Mouse (Mus musculus): ENCODE results near the gene Unc45a. TPM values are rescaled to one million over a fixed set of nuclear protein-coding genes. Genes with fewer than 3 reads are reported as not detected.

Gene Unc45a
- polyA plus RNA-seq, 1 experiment from 2014 or later, result 57.0 TPM

GRCm38 (mm10) chr7:80283226-80283918, 57.4 kb downstream of the Unc45a start:
- H3K4me3 ChIP-seq (ENCODE audit: low read length), result no peak overlapping the region
- no peak overlapping the region for H3K9ac ChIP-seq (ENCODE audit: low read depth, low read length)
- H3K4me1 ChIP-seq (ENCODE audit: control insufficient read depth, insufficient read depth, low read depth, low read length), result no peaks in the 10 kb centered on the region
- peaks cover 56% of the 10 kb centered on the region for H3K36me3 ChIP-seq (ENCODE audit: control insufficient read depth, insufficient read depth, low read length)
- WGBS, result 93% methylated on average over 3 of the region's 3 CpGs
- no peaks in the 10 kb centered on the region for H3K27me3 ChIP-seq (replicated peaks; ENCODE audit: control insufficient read depth, insufficient read depth, low read length)
- no peak for ATAC-seq
- no peaks in the 10 kb centered on the region for H3K9me3 ChIP-seq (ENCODE audit: control insufficient read depth, low read length)
- no peak overlapping the region for H3K27ac ChIP-seq (ENCODE audit: low read depth, low read length)
- no peak overlapping the region for H3K4me2 ChIP-seq (ENCODE audit: low read length)

GRCm38 (mm10) chr7:80281646-80282045, 59.2 kb downstream of the Unc45a start:
- no peaks in the 10 kb centered on the region for H3K27me3 ChIP-seq (replicated peaks; ENCODE audit: control insufficient read depth, insufficient read depth, low read length)
- no peak overlapping the region for H3K4me2 ChIP-seq (ENCODE audit: low read length)
- H3K4me3 ChIP-seq (ENCODE audit: low read length), result no peak overlapping the region
- ATAC-seq, result no peak
- H3K9ac ChIP-seq (ENCODE audit: low read depth, low read length), result no peak overlapping the region
- WGBS, result 90% methylated on average over 3 of the region's 3 CpGs
- H3K36me3 ChIP-seq (ENCODE audit: control insufficient read depth, insufficient read depth, low read length), result peaks cover 57% of the 10 kb centered on the region
- no peaks in the 10 kb centered on the region for H3K9me3 ChIP-seq (ENCODE audit: control insufficient read depth, low read length)
- H3K4me1 ChIP-seq (ENCODE audit: control insufficient read depth, insufficient read depth, low read depth, low read length), result no peaks in the 10 kb centered on the region
- H3K27ac ChIP-seq (ENCODE audit: low read depth, low read length), result no peak overlapping the region

- WGBS, result 88% methylated on average over 2 of the region's 2 CpGs
- no peak overlapping the region for H3K4me2 ChIP-seq (ENCODE audit: low read length)
- H3K27ac ChIP-seq (ENCODE audit: low read depth, low read length), result no peak overlapping the region
- H3K36me3 ChIP-seq (ENCODE audit: control insufficient read depth, insufficient read depth, low read length), result peaks cover 60% of the 10 kb centered on the region
- ATAC-seq, result no peak
- H3K9me3 ChIP-seq (ENCODE audit: control insufficient read depth, low read length), result no peaks in the 10 kb centered on the region
- no peaks in the 10 kb centered on the region for H3K27me3 ChIP-seq (replicated peaks; ENCODE audit: control insufficient read depth, insufficient read depth, low read length)
- no peaks in the 10 kb centered on the region for H3K4me1 ChIP-seq (ENCODE audit: control insufficient read depth, insufficient read depth, low read depth, low read length)
- no peak overlapping the region for H3K9ac ChIP-seq (ENCODE audit: low read depth, low read length)
- H3K4me3 ChIP-seq (ENCODE audit: low read length), result no peak overlapping the region
Observed at GRCm38 (mm10) chr7:80280998-80281397, 59.8 kb downstream of the Unc45a start.

GRCm38 (mm10) chr7:80280032-80280431, 60.8 kb downstream of the Unc45a start:
- Histone ChIP-seq H3K27ac (ENCODE audit: low read depth, low read length) (no peak overlapping the region), H3K27me3 (replicated peaks; ENCODE audit: control insufficient read depth, insufficient read depth, low read length) (no peaks in the 10 kb centered on the region), H3K9ac (ENCODE audit: low read depth, low read length) (no peak overlapping the region), H3K4me1 (ENCODE audit: control insufficient read depth, insufficient read depth, low read depth, low read length) (no peaks in the 10 kb centered on the region), H3K9me3 (ENCODE audit: control insufficient read depth, low read length) (peaks cover 3% of the 10 kb centered on the region), H3K4me2 (ENCODE audit: low read length) (no peak overlapping the region), H3K36me3 (ENCODE audit: control insufficient read depth, insufficient read depth, low read length) (peaks cover 58% of the 10 kb centered on the region), H3K4me3 (ENCODE audit: low read length) (no peak overlapping the region)
- 89% methylated on average over 10 of the region's 10 CpGs for WGBS
- no peak for ATAC-seq

GRCm38 (mm10) chr7:80276374-80276773, 64.4 kb downstream of the Unc45a start:
- 98% methylated on average over 4 of the region's 4 CpGs for WGBS
- no peak for ATAC-seq

More at GRCm38 (mm10) chr7:80276374-80276773, 64.4 kb downstream of the Unc45a start:
- H3K4me1 ChIP-seq (ENCODE audit: control insufficient read depth, insufficient read depth, low read depth, low read length), result no peaks in the 10 kb centered on the region
- H3K9me3 ChIP-seq (ENCODE audit: control insufficient read depth, low read length), result peaks cover 10% of the 10 kb centered on the region
- no peaks in the 10 kb centered on the region for H3K27me3 ChIP-seq (replicated peaks; ENCODE audit: control insufficient read depth, insufficient read depth, low read length)
- no peak overlapping the region for H3K4me2 ChIP-seq (ENCODE audit: low read length)
- no peak overlapping the region for H3K4me3 ChIP-seq (ENCODE audit: low read length)
- no peak overlapping the region for H3K9ac ChIP-seq (ENCODE audit: low read depth, low read length)
- H3K36me3 ChIP-seq (ENCODE audit: control insufficient read depth, insufficient read depth, low read length), result peaks cover 63% of the 10 kb centered on the region
- H3K27ac ChIP-seq (ENCODE audit: low read depth, low read length), result no peak overlapping the region

Other genes starting within 250 kb of the Unc45a start
- gene Idh2, start 225.6 kb downstream of the Unc45a start, polyA plus RNA-seq (2015; fragmentation: Nextera tagmentation; extraction: Ambion mirVana), result 215 and 225 TPM in 2 replicates
- 21.1 and 24.3 TPM in 2 replicates for gene Sema4b, start 154.2 kb downstream of the Unc45a start, polyA plus RNA-seq (2015; fragmentation: Nextera tagmentation; extraction: Ambion mirVana)
- 42.4 and 42.6 TPM in 2 replicates for gene Cib1, start 108.2 kb downstream of the Unc45a start, polyA plus RNA-seq (2015; fragmentation: Nextera tagmentation; extraction: Ambion mirVana)
- gene Gdpgp1, start 108.1 kb downstream of the Unc45a start, polyA plus RNA-seq (2015; fragmentation: Nextera tagmentation; extraction: Ambion mirVana), result 4.5 and 4.9 TPM in 2 replicates
- gene Ttll13, start 94.6 kb downstream of the Unc45a start, polyA plus RNA-seq (2015; fragmentation: Nextera tagmentation; extraction: Ambion mirVana), result 3.3 TPM in 2 replicates
- 71.6 and 75.9 TPM in 2 replicates for gene Ngrn, start 79.8 kb downstream of the Unc45a start, polyA plus RNA-seq (2015; fragmentation: Nextera tagmentation; extraction: Ambion mirVana)
- 23.7 and 30.3 TPM in 2 replicates for gene Vps33b, start 71.4 kb downstream of the Unc45a start, polyA plus RNA-seq (2015; fragmentation: Nextera tagmentation; extraction: Ambion mirVana)
- gene Prc1, start 46.6 kb downstream of the Unc45a start, polyA plus RNA-seq (2015; fragmentation: Nextera tagmentation; extraction: Ambion mirVana), result 34.9 and 41.2 TPM in 2 replicates
- 9.9 and 11.5 TPM in 2 replicates for gene Rccd1, start 16.6 kb downstream of the Unc45a start, polyA plus RNA-seq (2015; fragmentation: Nextera tagmentation; extraction: Ambion mirVana)
- 21.3 and 26.7 TPM in 2 replicates for gene Hddc3, start 2.1 kb upstream of the Unc45a start, polyA plus RNA-seq (2015; fragmentation: Nextera tagmentation; extraction: Ambion mirVana)
- 20.7 and 24.4 TPM in 2 replicates for gene Man2a2, start 30.4 kb upstream of the Unc45a start, polyA plus RNA-seq (2015; fragmentation: Nextera tagmentation; extraction: Ambion mirVana)
- gene Fes, start 46.9 kb upstream of the Unc45a start, polyA plus RNA-seq (2015; fragmentation: Nextera tagmentation; extraction: Ambion mirVana), result 3.8 and 4.9 TPM in 2 replicates
- gene Furin, start 64.4 kb upstream of the Unc45a start, polyA plus RNA-seq (2015; fragmentation: Nextera tagmentation; extraction: Ambion mirVana), result 3.9 and 4.5 TPM in 2 replicates
- 7.3 and 9.6 TPM in 2 replicates for gene Blm, start 194.1 kb upstream of the Unc45a start, polyA plus RNA-seq (2015; fragmentation: Nextera tagmentation; extraction: Ambion mirVana)

Measured in hindbrain, embryonic 16.5 days (tissue).